Mouse (Mus musculus) gastrocnemius, postnatal 14 days (tissue): Measurements from ENCODE around the gene Atg9b. TPM values are rescaled to one million over a fixed set of nuclear protein-coding genes. Genes with fewer than 3 reads are reported as not detected.

Source experiments
- DNase-seq: peaks from one replicate; pipeline ENCODE4 v3.0.0; 2021; ENCODE audit warnings: mixed read lengths
- intact Hi-C: fragments of 180-260 bp; cut with DNase I; formaldehyde crosslinking; loops from one replicate; pipeline ENCODE4 v1.15.1; 2025; ENCODE audit warnings: low total_unique reads
- total RNA-seq, 2 experiments: library from RNA; stranded (reverse); gene quantifications; 2 replicates each; pipeline ENCODE4 v1.2.3; 2021

Gene Atg9b
- total RNA-seq, 2 experiments from 2014 or later: 0.11 to 0.14 TPM

DNA sequence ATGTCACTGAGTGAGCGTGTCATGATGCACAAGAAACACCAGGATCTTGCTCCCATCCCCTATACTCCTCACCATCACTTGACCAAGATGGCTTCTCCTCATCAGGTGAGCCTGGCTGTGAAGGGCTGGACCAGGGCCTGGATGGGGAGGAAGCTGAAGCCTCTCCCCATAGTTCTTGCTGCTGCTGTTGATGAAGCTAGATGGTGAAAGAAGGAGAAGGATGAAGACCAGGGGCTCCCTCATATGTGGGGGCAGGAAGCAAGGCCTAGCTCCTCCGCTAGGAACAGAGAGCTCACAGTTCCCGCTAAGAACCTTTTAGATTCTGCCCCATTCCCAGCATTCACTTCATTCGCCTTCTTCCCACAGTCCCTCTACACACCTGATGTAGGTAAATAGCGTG, 6.6 kb downstream of the Atg9b start:
- intact Hi-C loops: no loop called here
- no peak for DNase-seq

DNA sequence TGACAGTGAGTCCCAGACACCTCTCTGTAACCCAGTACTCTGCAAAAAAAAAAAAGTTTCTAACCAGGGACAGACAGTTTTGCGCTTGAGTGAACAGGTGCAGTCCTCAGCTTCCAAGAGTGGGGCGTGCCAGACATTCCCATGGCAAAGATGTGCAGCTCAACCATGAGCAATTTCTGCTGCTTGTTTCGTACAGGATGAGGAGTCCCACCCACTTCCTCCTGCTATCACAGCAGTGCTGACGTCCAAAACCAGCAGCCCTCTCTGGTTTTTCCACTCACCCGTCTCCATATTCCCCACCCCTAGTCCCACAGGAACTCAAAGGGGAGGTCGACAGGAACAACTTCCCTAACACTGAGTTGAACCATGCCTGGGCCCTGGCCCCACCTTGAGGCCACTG, 7.5 kb downstream of the Atg9b start:
- intact Hi-C loops: no loop called here
- DNase-seq: no peak

DNA sequence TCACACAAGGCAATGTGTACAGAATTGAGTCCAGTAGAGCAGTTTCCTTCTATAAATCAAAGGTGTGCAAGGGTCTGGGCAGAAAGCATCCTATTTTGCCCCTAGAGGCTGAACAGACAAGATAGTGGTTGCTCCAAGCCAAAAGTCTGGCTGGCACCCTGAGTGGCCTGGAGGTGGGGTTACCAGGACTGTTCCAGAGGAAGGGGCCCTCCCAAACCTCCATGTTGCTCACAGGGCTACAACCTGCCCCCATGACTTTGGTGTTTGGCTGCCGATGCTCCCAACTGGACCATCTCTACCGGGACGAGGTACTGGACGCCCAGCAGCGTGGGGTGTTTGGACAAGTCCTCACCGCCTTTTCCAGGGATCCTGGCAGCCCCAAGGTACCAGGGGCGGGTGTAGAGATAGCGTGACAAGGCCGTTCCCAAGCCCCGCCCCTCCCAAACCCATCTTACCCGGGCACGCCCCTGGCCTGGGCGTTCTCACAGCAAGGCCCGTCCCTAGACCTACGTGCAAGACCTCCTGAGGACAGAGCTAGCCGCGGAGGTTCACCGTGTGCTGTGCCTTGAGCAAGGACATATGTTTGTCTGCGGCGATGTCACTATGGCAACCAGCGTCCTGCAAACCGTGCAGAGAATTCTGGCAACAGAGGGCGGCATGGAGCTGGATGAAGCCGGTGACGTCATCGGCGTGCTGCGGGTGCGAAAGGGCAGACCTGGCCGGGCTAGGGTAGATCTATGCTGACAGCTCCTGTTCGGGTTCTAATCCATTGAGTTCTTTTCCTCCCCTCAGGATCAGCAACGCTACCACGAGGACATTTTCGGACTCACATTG, 8.7 kb downstream of the Atg9b start:
- DNase-seq: peak; percentile 83
- intact Hi-C loops: no loop called here

DNA sequence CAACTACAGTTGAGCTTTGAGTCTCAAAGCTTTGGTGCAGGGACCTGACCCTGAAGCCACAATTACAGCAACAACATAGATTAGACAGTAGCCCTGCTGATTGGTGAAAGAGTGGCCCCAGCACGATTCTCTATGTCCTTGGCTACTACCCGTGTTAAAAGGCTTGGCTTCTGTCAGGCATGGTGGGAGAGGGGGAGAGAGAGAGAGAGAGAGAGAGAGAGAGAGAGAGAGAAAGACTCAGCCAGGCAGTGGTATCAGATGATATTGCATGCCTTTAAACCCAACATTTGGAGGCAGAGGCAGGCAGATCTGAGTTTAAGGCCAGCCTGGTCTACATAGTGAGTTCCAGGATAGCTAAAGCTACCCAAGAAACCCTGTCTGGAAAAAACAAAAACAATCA, 10.0 kb downstream of the Atg9b start:
- DNase-seq: no peak
- intact Hi-C loops: no loop called here

DNA sequence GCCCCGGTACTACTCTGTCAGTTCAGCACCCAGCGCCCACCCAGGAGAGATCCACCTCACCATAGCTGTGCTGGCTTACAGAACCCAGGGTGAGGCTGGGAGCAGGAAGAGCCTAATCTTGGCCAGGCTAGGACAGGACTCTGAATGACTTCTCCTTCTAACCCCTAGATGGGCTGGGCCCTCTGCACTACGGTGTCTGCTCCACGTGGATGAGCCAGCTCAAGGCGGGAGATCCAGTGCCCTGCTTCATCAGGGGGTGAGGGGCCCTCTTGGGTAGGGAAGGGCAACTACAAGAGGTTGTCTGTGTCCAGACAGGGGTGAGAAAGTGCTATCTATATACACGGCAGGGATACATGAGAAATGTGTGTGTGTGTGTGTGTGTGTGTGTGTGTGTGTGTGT, 10.5 kb downstream of the Atg9b start:
- intact Hi-C loops: no loop called here
- DNase-seq: no peak

GRCm38 (mm10) chr5:24380499-24380898, 11.4 kb downstream of the Atg9b start:
- intact Hi-C loops: no loop called here
- DNase-seq: no peak

GRCm38 (mm10) chr5:24379501-24379900, 12.4 kb downstream of the Atg9b start:
- intact Hi-C loops: no loop called here
- DNase-seq: no peak

GRCm38 (mm10) chr5:24378700-24379099, 13.2 kb downstream of the Atg9b start:
- intact Hi-C loops: no loop called here

DNA sequence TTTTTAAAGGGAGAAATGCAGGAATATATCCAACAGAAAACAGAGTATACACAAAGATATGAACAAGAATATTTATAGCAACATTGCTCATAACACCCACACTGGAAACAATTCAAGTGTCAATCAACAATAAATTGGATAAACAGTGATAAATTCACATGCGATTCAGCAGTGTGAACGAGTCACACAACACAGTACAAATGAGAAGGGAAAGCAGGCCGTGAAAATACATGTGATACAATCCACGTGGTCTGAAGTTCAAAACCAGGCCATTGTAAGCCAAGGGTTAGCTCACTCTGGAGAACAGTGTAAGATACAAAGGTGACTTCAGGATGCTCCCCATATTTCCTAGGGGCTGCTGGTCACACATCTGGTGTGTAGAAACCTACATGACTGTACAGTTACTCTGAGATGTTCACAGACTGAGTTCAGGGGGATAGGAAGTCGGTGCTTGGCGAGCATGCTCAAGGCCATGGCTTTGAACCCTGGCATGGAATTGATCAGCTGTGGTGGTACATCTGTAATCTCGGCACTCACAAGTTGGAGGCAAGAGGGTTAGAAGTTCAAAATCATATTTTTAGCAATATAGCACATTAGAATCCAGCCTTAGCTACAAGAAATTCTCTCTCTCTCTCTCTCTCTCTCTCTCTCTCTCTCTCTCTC, 17.1 kb downstream of the Atg9b start:
- DNase-seq: no peak
- intact Hi-C loops: no loop called here

More at GRCm38 (mm10) chr5:24378700-24379099, 13.2 kb downstream of the Atg9b start:
- DNase-seq: no peak

GRCm38 (mm10) chr5:24374216-24374615, 17.7 kb downstream of the Atg9b start:
- no peak for DNase-seq
- intact Hi-C loops: no loop called here

- intact Hi-C loops: no loop called here
- no peak for DNase-seq
These were observed 18.1 kb downstream of the Atg9b start for GRCm38 (mm10) chr5:24373807-24374206.

GRCm38 (mm10) chr5:24369767-24370166, 22.2 kb downstream of the Atg9b start:
- intact Hi-C loops: no loop called here
- no peak for DNase-seq

GRCm38 (mm10) chr5:24366426-24366825, 25.5 kb downstream of the Atg9b start:
- intact Hi-C loops: no loop called here
- DNase-seq: no peak

DNA sequence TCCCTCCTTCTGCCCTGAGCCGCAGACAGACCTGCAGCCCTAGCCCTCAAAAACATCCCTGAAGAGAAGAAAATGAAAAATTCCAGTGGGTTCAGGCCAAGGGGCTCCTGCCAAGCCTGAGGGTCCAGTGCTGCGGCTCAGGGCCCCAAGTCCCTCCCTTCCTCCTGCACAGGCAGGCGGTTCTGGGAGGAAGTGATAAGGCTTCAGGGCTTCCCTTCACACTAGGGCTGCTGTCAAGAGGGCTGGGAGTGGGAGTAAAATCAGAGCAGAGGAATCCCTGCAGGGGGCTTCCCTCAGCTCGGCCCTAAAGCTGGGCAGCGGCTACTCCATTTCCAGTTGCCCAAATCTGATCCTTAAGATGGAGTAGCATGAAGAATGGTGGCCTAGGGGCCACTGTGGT, 26.4 kb downstream of the Atg9b start:
- intact Hi-C loops: no loop called here
- DNase-seq: no peak

DNA sequence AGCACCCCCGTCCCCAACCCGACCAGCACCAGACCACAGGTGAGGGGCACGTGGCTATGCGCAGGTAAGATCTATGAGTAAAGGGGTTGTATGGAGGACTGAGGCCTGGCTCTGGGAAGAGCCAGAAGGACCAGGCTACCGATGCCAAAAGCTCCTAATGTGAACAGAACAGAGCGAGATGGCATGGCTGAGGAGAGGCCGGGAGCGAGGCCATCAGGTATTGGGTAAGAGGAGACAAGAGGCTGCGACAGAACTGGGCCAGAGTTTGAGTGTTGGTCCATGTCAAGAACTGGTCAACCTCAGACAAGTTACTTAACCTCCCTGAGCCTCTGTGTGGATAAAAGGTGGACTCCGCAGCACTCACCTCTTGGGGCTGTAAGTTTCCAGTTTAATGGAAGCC, 27.0 kb downstream of the Atg9b start:
- no peak for DNase-seq
- intact Hi-C loops: no loop called here

DNA sequence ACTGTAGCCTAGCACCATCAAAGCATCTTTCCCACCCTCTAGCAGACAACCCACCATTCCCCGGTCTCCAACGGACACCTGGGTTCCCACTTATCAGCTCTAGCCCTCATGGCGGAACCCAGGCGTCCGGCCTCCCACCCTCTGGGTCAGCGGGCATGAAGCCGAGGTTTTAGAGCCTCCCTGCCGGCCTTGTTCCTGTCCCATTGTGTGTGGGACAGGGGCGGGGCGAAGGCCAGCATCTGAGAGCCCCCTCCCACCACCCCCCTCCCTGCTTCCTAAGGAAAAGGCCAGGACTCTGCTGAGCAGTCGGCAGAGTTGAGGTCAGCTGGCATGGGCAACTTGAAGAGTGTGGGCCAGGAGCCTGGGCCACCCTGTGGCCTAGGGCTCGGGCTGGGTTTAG, 27.4 kb downstream of the Atg9b start, which contains the start of gene Nos3:
Nos3 (plus strand) TSS at position 303 of the 400 bp plus-strand sequence.
- intact Hi-C loops: no loop called here
- DNase-seq: peak; percentile 61

GRCm38 (mm10) chr5:24364061-24364460, 27.9 kb downstream of the Atg9b start:
- intact Hi-C loops: no loop called here

GRCm38 (mm10) chr5:24363467-24363866, 28.5 kb downstream of the Atg9b start:
- no peak for DNase-seq
- intact Hi-C loops: no loop called here

More at GRCm38 (mm10) chr5:24364061-24364460, 27.9 kb downstream of the Atg9b start:
- no peak for DNase-seq

- peak; percentile 74 for DNase-seq
- intact Hi-C loops: no loop called here
These were observed 31.0 kb downstream of the Atg9b start for GRCm38 (mm10) chr5:24360792-24361454.

GRCm38 (mm10) chr5:24357461-24357860, 34.5 kb downstream of the Atg9b start:
- intact Hi-C loops: loop anchor here (5.0 kb wide), 1 partner anchor 90 kb away; no protein-coding TSS in a partner anchor
- DNase-seq: peak; percentile 78
